Mouse (Mus musculus) liver, embryonic 15.5 days (tissue): ENCODE measurements around the gene Dph1. TPM values are rescaled to one million over a fixed set of nuclear protein-coding genes. Genes with fewer than 3 reads are reported as not detected.
A peak's percentile ranks its signal among the peaks of the same experiment; 100 is the strongest.

ENCODE experiments used
- ATAC-seq: fragments of 200-750 bp; cut with Nextera tagmentation; 2 replicates; pipeline ENCODE4 v1.8.0; 2017; ENCODE audit warnings: moderate number of reproducible peaks, mild to moderate bottlenecking, moderate library complexity; ENCODE audit not compliant: insufficient read depth
- H3K27ac ChIP-seq: fragments of 300-500 bp; sonication (generic); replicated peaks from 2 replicates; pipeline ENCODE4 v1.5.1; 2015; ENCODE audit warnings: mild to moderate bottlenecking, inconsistent platforms
- H3K27me3 ChIP-seq: fragments of 300-500 bp; sonication (generic); 2 replicates; pipeline ENCODE4 v1.6.1; 2015; ENCODE audit warnings: mild to moderate bottlenecking, inconsistent platforms
- H3K36me3 ChIP-seq: fragments of 300-500 bp; sonication (generic); replicated peaks from 2 replicates; pipeline ENCODE4 v1.6.1; 2015; ENCODE audit warnings: moderate library complexity, mild to moderate bottlenecking, inconsistent platforms
- H3K4me1 ChIP-seq: fragments of 300-500 bp; sonication (generic); replicated peaks from 2 replicates; pipeline ENCODE4 v1.6.1; 2015; ENCODE audit warnings: inconsistent platforms
- H3K4me2 ChIP-seq: fragments of 300-500 bp; sonication (generic); 2 replicates; pipeline ENCODE4 v1.6.1; 2015; ENCODE audit warnings: moderate library complexity, mild to moderate bottlenecking, inconsistent platforms
- H3K4me3 ChIP-seq: fragments of 300-500 bp; sonication (generic); replicated peaks from 2 replicates; pipeline ENCODE4 v1.5.1; 2015; ENCODE audit warnings: mild to moderate bottlenecking, inconsistent platforms
- H3K9ac ChIP-seq: fragments of 300-500 bp; sonication (generic); 2 replicates; pipeline ENCODE4 v1.6.1; 2015; ENCODE audit warnings: moderate library complexity, mild to moderate bottlenecking, inconsistent platforms
- H3K9me3 ChIP-seq: fragments of 300-500 bp; sonication (generic); replicated peaks from 2 replicates; pipeline ENCODE4 v1.6.1; 2016; ENCODE audit warnings: inconsistent platforms
- WGBS: fragments of 180-500 bp; shearing (Covaris S2); methylation state at CpG from one replicate; pipeline ENCODE4 v1.1.7; 2015; ENCODE audit warnings: mixed read lengths; ENCODE audit not compliant: insufficient replicate concordance; 5-methylcytosine and 5-hydroxymethylcytosine counted together
- polyA plus RNA-seq: library from polyadenylated mRNA; unstranded; fragments of >200 nt; fragmentation: Nextera tagmentation; extraction: Ambion mirVana; gene quantifications from 2 replicates; pipeline ENCODE4 v1.2.1, GENCODE M21; 2015

Dph1 gene
- polyA plus RNA-seq, 1 experiment from 2014 or later = 10.9 TPM

GRCm38 (mm10) chr11:75173799-75174165 lies 17.3 kb downstream of the Dph1 start:
- ATAC-seq = no peak
- whole genome bisulfite sequencing = 2% methylated on average over 15 of the region's 15 CpGs
- Histone ChIP-seq H3K4me2 (peak overlapping the region; percentile 92), H3K27ac (no peak overlapping the region), H3K27me3 (peaks cover 75% of the 10 kb centered on the region), H3K9me3 (no peaks in the 10 kb centered on the region; the same call in 1 of the 2 replicates), H3K36me3 (peaks cover 12% of the 10 kb centered on the region; the same call in 1 of the 2 replicates), H3K9ac (no peak overlapping the region), H3K4me1 (peaks cover 66% of the 10 kb centered on the region), H3K4me3 (peak overlapping the region; percentile 62)

GRCm38 (mm10) chr11:75173095-75173798 lies 17.8 kb downstream of the Dph1 start:
- H3K36me3 ChIP-seq = peaks cover 12% of the 10 kb centered on the region; the same call in 1 of the 2 replicates
- H3K4me3 ChIP-seq = peak overlapping the region; percentile 62
- no peaks in the 10 kb centered on the region; the same call in 1 of the 2 replicates for H3K9me3 ChIP-seq
- 0 out of 2 replicates have a peak overlapping the region, but pooled peaks have one; percentile 18 for H3K9ac ChIP-seq
- peak overlapping the region; percentile 92 for H3K4me2 ChIP-seq
- under 1% methylated on average over 71 of the region's 71 CpGs for WGBS
- H3K27me3 ChIP-seq = peaks cover 81% of the 10 kb centered on the region
- H3K4me1 ChIP-seq = peaks cover 66% of the 10 kb centered on the region
- ATAC-seq = peak; percentile 49
- H3K27ac ChIP-seq = no peak overlapping the region

- WGBS = 1% methylated on average over 74 of the region's 75 CpGs
- H3K4me2 ChIP-seq = peak overlapping the region; percentile 92
- H3K27ac ChIP-seq = no peak overlapping the region
- ATAC-seq = no peak
- 0 out of 2 replicates have a peak overlapping the region, but pooled peaks have one; percentile 18 for H3K9ac ChIP-seq
- peaks cover 66% of the 10 kb centered on the region for H3K4me1 ChIP-seq
- H3K4me3 ChIP-seq = peak overlapping the region; percentile 62
- no peaks in the 10 kb centered on the region; the same call in 1 of the 2 replicates for H3K9me3 ChIP-seq
- peaks cover 11% of the 10 kb centered on the region; the same call in 1 of the 2 replicates for H3K36me3 ChIP-seq
- peaks cover 89% of the 10 kb centered on the region for H3K27me3 ChIP-seq
Measured at GRCm38 (mm10) chr11:75172151-75173094, 18.6 kb downstream of the Dph1 start.

GRCm38 (mm10) chr11:75171186-75171865 lies 19.7 kb downstream of the Dph1 start:
- Histone ChIP-seq H3K27ac (no peak overlapping the region), H3K9ac (no peak overlapping the region), H3K9me3 (no peaks in the 10 kb centered on the region; the same call in 1 of the 2 replicates), H3K4me2 (peak overlapping the region; percentile 83; the same call in 1 of the 2 replicates), H3K36me3 (0 out of 2 replicates have a peak, but pooled peaks cover under 1% of the 10 kb centered on the region), H3K4me3 (no peak overlapping the region), H3K4me1 (peaks cover 76% of the 10 kb centered on the region), H3K27me3 (peaks cover 99% of the 10 kb centered on the region)
- ATAC-seq = no peak
- WGBS = 7% methylated on average over 17 of the region's 17 CpGs

- peak overlapping the region; percentile 83 for H3K4me2 ChIP-seq
- no peak overlapping the region for H3K27ac ChIP-seq
- peaks cover 87% of the 10 kb centered on the region for H3K4me1 ChIP-seq
- H3K4me3 ChIP-seq = peak overlapping the region; percentile 44
- under 1% methylated on average over 38 of the region's 38 CpGs for WGBS
- H3K9me3 ChIP-seq = no peaks in the 10 kb centered on the region; the same call in 1 of the 2 replicates
- no peaks in the 10 kb centered on the region for H3K36me3 ChIP-seq
- peak; percentile 17; the same call in 1 of the 2 replicates for ATAC-seq
- peaks cover 99% of the 10 kb centered on the region for H3K27me3 ChIP-seq
- no peak overlapping the region for H3K9ac ChIP-seq
Measured at GRCm38 (mm10) chr11:75170136-75170751, 20.8 kb downstream of the Dph1 start.

GRCm38 (mm10) chr11:75169405-75170080 lies 21.5 kb downstream of the Dph1 start, which contains the start of gene Hic1:
Hic1 (minus strand) TSS chr11:75169519.
- Histone ChIP-seq H3K27me3 (peaks cover 99% of the 10 kb centered on the region), H3K9me3 (no peaks in the 10 kb centered on the region; the same call in 1 of the 2 replicates), H3K4me1 (peaks cover 94% of the 10 kb centered on the region), H3K4me3 (peak within 1 kb of the TSS; percentile 54), H3K9ac (peak within 1 kb of the TSS; percentile 32; the same call in 1 of the 2 replicates), H3K36me3 (no peaks in the 10 kb centered on the region), H3K4me2 (peak within 1 kb of the TSS; percentile 83), H3K27ac (no peak within 1 kb of the TSS)
- WGBS = 4% methylated on average over 23 of the region's 23 CpGs
- no peak for ATAC-seq

GRCm38 (mm10) chr11:75168590-75169361 lies 22.3 kb downstream of the Dph1 start:
- H3K9me3 ChIP-seq = no peaks in the 10 kb centered on the region; the same call in 1 of the 2 replicates
- WGBS = under 1% methylated on average over 83 of the region's 83 CpGs
- H3K4me1 ChIP-seq = peaks cover 91% of the 10 kb centered on the region
- H3K4me3 ChIP-seq = peak overlapping the region; percentile 54
- no peak; the same call in 1 of the 2 replicates for ATAC-seq
- H3K9ac ChIP-seq = peak overlapping the region; percentile 32; the same call in 1 of the 2 replicates
- H3K36me3 ChIP-seq = no peaks in the 10 kb centered on the region
- H3K4me2 ChIP-seq = peak overlapping the region; percentile 83
- H3K27me3 ChIP-seq = peaks cover 100% of the 10 kb centered on the region
- no peak overlapping the region for H3K27ac ChIP-seq

GRCm38 (mm10) chr11:75167643-75168589 lies 23.1 kb downstream of the Dph1 start:
- Histone ChIP-seq H3K27me3 (peaks cover 100% of the 10 kb centered on the region), H3K9ac (0 out of 2 replicates have a peak overlapping the region, but pooled peaks have one; percentile 32), H3K4me1 (peaks cover 91% of the 10 kb centered on the region), H3K36me3 (peaks cover 7% of the 10 kb centered on the region), H3K4me3 (peak overlapping the region; percentile 54), H3K9me3 (no peaks in the 10 kb centered on the region; the same call in 1 of the 2 replicates), H3K27ac (no peak overlapping the region), H3K4me2 (peak overlapping the region; percentile 83)
- ATAC-seq = no peak
- WGBS = 2% methylated on average over 60 of the region's 63 CpGs
